Mouse (Mus musculus): ENCODE results near the gene Commd7. TPM values are rescaled to one million over a fixed set of nuclear protein-coding genes. Genes with fewer than 3 reads are reported as not detected.

Commd7 gene
- total and polyA plus RNA-seq, 2 experiments from 2014 or later: 24.7 to 103 TPM

DNA sequence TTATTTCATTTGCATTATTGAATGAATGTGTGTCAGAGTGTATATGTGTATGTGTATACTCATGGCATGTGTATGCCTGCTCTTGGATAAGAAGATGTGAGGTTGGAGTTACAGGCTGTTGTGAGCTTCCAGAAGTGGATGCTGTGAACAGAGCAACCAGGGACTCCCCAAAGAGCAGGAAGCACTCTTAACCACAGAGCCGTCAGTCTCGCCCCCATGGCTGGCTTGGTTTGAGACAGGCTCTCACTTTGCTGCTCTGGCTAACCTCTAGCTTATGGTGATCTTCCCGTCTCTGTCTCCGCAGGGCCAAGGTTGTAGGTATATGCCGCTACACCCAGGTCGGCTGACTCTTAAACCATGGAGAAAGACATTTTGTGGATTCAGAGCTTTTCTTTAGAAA, 14.1 kb downstream of the Commd7 start:
- Histone ChIP-seq H3K4me3 (ENCODE audit: low read depth, low read length) (no peak overlapping the region), H3K9me3 (ENCODE audit: low read length) (no peaks in the 10 kb centered on the region), H3K27ac (ENCODE audit: low read depth, low read length) (no peak overlapping the region), H3K36me3 (ENCODE audit: insufficient read depth, low read length) (peaks cover 48% of the 10 kb centered on the region), H3K9ac (replicated peaks; ENCODE audit: low read length, poor library complexity, severe bottlenecking) (no peak overlapping the region), H3K4me2 (ENCODE audit: low read depth, low read length, poor library complexity, severe bottlenecking) (no peak overlapping the region), H3K27me3 (ENCODE audit: insufficient read depth, low read length) (no peaks in the 10 kb centered on the region), H3K4me1 (ENCODE audit: insufficient read depth, low read length) (no peaks in the 10 kb centered on the region)
- TF ChIP-seq CTCF (IDR thresholded peaks at IDR 0.05): no peak
- ATAC-seq (ENCODE audit: low FRiP score) (no peak), DNase-seq (ENCODE audit: low spot score) (no peak)
- 89% methylated on average over 6 of the region's 6 CpGs for WGBS

DNA sequence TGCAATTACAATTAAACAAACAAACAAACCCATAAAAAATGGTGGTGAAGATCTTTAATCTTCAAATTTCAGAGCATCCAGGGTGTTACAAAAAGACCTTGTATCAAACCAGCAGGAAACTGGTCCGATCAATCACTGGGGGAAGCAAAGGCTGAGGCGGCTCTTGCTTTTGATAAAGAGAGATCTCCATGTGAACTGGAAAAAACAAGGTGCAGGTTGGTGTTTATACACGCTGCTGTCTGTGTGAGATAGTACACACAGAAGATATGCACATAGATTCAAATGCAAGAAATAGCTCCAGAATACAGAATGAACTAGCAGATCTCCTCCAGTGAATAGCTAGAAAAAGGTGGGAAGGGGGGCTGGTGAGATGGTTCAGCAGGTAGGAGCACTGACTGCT, 15.7 kb downstream of the Commd7 start:
- DNase-seq (ENCODE audit: low spot score) (no peak), ATAC-seq (ENCODE audit: low FRiP score) (no peak)
- Histone ChIP-seq H3K27me3 (ENCODE audit: insufficient read depth, low read length) (no peaks in the 10 kb centered on the region), H3K27ac (ENCODE audit: low read depth, low read length) (no peak overlapping the region), H3K9me3 (ENCODE audit: low read length) (no peaks in the 10 kb centered on the region), H3K4me3 (ENCODE audit: low read depth, low read length) (no peak overlapping the region), H3K36me3 (ENCODE audit: insufficient read depth, low read length) (peaks cover 36% of the 10 kb centered on the region), H3K4me2 (ENCODE audit: low read depth, low read length, poor library complexity, severe bottlenecking) (no peak overlapping the region), H3K9ac (replicated peaks; ENCODE audit: low read length, poor library complexity, severe bottlenecking) (no peak overlapping the region), H3K4me1 (ENCODE audit: insufficient read depth, low read length) (no peaks in the 10 kb centered on the region)
- TF ChIP-seq CTCF (IDR thresholded peaks at IDR 0.05): no peak
- 96% methylated on average over 3 of the region's 3 CpGs for WGBS

GRCm38 (mm10) chr2:153612594-153613281, 19.8 kb downstream of the Commd7 start:
- 0 out of 2 replicates have a peak, but pooled peaks cover 7% of the 10 kb centered on the region for H3K4me1 ChIP-seq (ENCODE audit: insufficient read depth, low read length)
- TF ChIP-seq CTCF (IDR thresholded peaks at IDR 0.05): no peak
- H3K4me3 ChIP-seq (ENCODE audit: low read depth, low read length): no peak overlapping the region
- H3K4me2 ChIP-seq (ENCODE audit: low read depth, low read length, poor library complexity, severe bottlenecking): no peak overlapping the region
- H3K36me3 ChIP-seq (ENCODE audit: insufficient read depth, low read length): peaks cover 4% of the 10 kb centered on the region; the same call in 1 of the 2 replicates
- no peak overlapping the region for H3K9ac ChIP-seq (replicated peaks; ENCODE audit: low read length, poor library complexity, severe bottlenecking)
- no peaks in the 10 kb centered on the region for H3K9me3 ChIP-seq (ENCODE audit: low read length)
- ATAC-seq (ENCODE audit: low FRiP score): no peak
- DNase-seq (ENCODE audit: low spot score): no peak
- 28% methylated on average over 3 of the region's 3 CpGs for WGBS
- no peak overlapping the region for H3K27ac ChIP-seq (ENCODE audit: low read depth, low read length)
- no peaks in the 10 kb centered on the region for H3K27me3 ChIP-seq (ENCODE audit: insufficient read depth, low read length)

DNA sequence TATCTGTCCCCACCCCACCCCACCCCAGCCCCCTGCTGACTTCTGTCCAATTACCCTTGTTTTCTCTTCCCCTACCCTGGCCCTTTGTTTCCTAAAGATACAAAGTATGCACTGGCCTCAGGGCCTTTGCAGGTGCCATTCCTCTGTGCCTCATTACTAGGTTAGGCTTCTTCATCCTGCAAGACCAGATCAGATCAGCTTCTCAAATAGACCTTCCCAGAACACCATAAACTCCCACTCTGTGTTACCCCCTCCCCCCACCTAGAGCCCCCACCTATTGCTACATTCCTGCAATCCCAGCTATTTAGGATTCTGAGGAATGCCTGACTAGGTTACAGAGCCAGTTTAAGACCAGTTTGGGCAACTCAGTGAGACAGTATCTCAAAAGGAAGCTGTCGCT, 20.8 kb downstream of the Commd7 start:
- WGBS: 85% methylated on average over 1 of the region's 1 CpGs
- 0 out of 2 replicates have a peak, but pooled peaks cover 3% of the 10 kb centered on the region for H3K36me3 ChIP-seq (ENCODE audit: insufficient read depth, low read length)
- no peaks in the 10 kb centered on the region for H3K27me3 ChIP-seq (ENCODE audit: insufficient read depth, low read length)
- no peaks in the 10 kb centered on the region for H3K9me3 ChIP-seq (ENCODE audit: low read length)
- no peak overlapping the region for H3K27ac ChIP-seq (ENCODE audit: low read depth, low read length)
- no peak overlapping the region for H3K9ac ChIP-seq (replicated peaks; ENCODE audit: low read length, poor library complexity, severe bottlenecking)
- 0 out of 2 replicates have a peak, but pooled peaks cover 7% of the 10 kb centered on the region for H3K4me1 ChIP-seq (ENCODE audit: insufficient read depth, low read length)
- ATAC-seq (ENCODE audit: low FRiP score) (no peak), DNase-seq (ENCODE audit: low spot score) (no peak)
- no peak overlapping the region for H3K4me2 ChIP-seq (ENCODE audit: low read depth, low read length, poor library complexity, severe bottlenecking)
- TF ChIP-seq CTCF (IDR thresholded peaks at IDR 0.05): no peak
- no peak overlapping the region for H3K4me3 ChIP-seq (ENCODE audit: low read depth, low read length)

- TF ChIP-seq CTCF (IDR thresholded peaks at IDR 0.05): no peak
- 0 out of 2 replicates have a peak overlapping the region, but pooled peaks have one; percentile 24 for H3K9ac ChIP-seq (replicated peaks; ENCODE audit: low read length, poor library complexity, severe bottlenecking)
- ATAC-seq (ENCODE audit: low FRiP score): no peak
- peak overlapping the region; percentile 70 for H3K27ac ChIP-seq (ENCODE audit: low read depth, low read length)
- H3K4me1 ChIP-seq (ENCODE audit: insufficient read depth, low read length): 0 out of 2 replicates have a peak, but pooled peaks cover 7% of the 10 kb centered on the region
- H3K27me3 ChIP-seq (ENCODE audit: insufficient read depth, low read length): no peaks in the 10 kb centered on the region
- no peak overlapping the region for H3K4me2 ChIP-seq (ENCODE audit: low read depth, low read length, poor library complexity, severe bottlenecking)
- no peak overlapping the region for H3K4me3 ChIP-seq (ENCODE audit: low read depth, low read length)
- WGBS: 58% methylated on average over 7 of the region's 7 CpGs
- DNase-seq (ENCODE audit: low spot score): no peak
- no peaks in the 10 kb centered on the region for H3K9me3 ChIP-seq (ENCODE audit: low read length)
- H3K36me3 ChIP-seq (ENCODE audit: insufficient read depth, low read length): 0 out of 2 replicates have a peak, but pooled peaks cover 3% of the 10 kb centered on the region
Measured at GRCm38 (mm10) chr2:153611241-153611630, 21.3 kb downstream of the Commd7 start.
